Mouse (Mus musculus) lung, adult 10 weeks (tissue): ENCODE measurements around the gene Rnpep. TPM values are rescaled to one million over a fixed set of nuclear protein-coding genes. Genes with fewer than 3 reads are reported as not detected.

ENCODE experiments used
- polyA plus RNA-seq: library from polyadenylated mRNA; stranded (reverse); fragments of 350-450 nt; fragmentation: Illumina TruSeq; extraction: RNeasy Lipid Tissue Mini Kit (QIAGEN cat#74804); gene quantifications from one replicate; pipeline ENCODE4 v1.2.3, GENCODE M21; 2014; ENCODE audit warnings: low read depth, low replicate concordance; ENCODE audit not compliant: insufficient read depth

Rnpep gene
- 43.3 TPM for polyA plus RNA-seq

GRCm38 (mm10) chr1:135283826-135284291 is at the start of gene Rnpep:
TSS of gene Rnpep (minus strand) at chr1:135284084.

GRCm38 (mm10) chr1:135324571-135324970 is 40.7 kb upstream of the Rnpep start, which contains the start of gene Lmod1:
TSS of gene Lmod1 (plus strand) at chr1:135324807.

GRCm38 (mm10) chr1:135313284-135314031 is 29.6 kb upstream of the Rnpep start, which contains the start of gene Timm17a:
TSS of gene Timm17a (minus strand) at chr1:135313778.

DNA sequence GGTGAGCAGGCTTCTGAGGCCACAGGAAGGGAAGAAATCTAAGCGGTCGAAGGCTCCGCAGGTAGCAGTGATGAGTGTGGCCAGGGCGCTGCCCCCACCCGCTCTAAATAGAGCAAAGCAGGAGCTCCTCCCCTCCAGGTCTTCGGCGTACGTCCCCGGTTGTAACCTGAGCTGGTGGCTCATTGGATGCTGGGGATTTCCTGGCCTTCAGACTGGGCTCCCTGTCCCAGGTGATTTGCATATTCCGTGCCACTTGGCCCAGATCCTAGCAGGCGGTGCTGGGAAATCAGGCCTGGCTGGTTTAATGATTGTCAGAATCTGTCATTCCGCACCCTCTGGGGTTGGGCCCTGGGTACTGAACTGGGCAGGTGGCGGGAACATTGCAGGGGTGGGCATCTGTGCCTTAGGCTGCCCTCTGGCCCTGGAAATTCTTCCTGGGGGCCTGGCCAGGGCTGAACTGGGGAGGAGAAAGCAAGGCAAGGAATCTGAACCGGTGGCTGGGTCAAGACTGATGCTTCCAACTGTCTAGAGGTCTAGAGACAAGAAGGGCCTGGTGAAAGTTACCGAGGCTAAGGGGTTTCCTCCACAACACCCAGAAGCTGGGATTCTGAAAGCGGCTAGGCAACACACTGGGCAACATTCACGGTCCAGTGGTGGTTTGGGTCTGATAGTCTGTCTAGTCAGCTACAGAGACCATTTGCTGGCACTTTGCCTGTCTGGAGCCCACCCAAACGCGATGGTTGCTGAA is 25.3 kb downstream of the Rnpep start, which contains the start of gene Elf3:
Gene Elf3 (minus strand): TSS at position 189 of the 748 bp plus-strand sequence.

Other genes with a start within 250 kb of the Rnpep start
- gene Lgr6, start 178.8 kb downstream of the Rnpep start, polyA plus RNA-seq: 2.3 TPM
- 2.6 TPM for gene Ptpn7, start 151.4 kb downstream of the Rnpep start, polyA plus RNA-seq
- gene Arl8a, start 137.3 kb downstream of the Rnpep start, polyA plus RNA-seq: 42.2 TPM
- 0.27 TPM for gene Gpr37l1, start 116.4 kb downstream of the Rnpep start, polyA plus RNA-seq
- gene Elf3, start 25.5 kb downstream of the Rnpep start, polyA plus RNA-seq: 18.8 TPM
- 64.8 TPM for gene Timm17a, start 29.7 kb upstream of the Rnpep start, polyA plus RNA-seq
- gene Lmod1, start 40.7 kb upstream of the Rnpep start, polyA plus RNA-seq: 7.1 TPM
- gene Shisa4, start 91.2 kb upstream of the Rnpep start, polyA plus RNA-seq: 5.9 TPM
- gene Ipo9, start 146.4 kb upstream of the Rnpep start, polyA plus RNA-seq: 9.3 TPM